Mouse (Mus musculus) E14TG2a.4 (cell line): ENCODE data around the gene Elavl4.

ENCODE experiments used
- CTCF ChIP-seq: conservative IDR thresholded peaks from 2 replicates; pipeline ENCODE4 v1.5.1; 2014; ENCODE audit warnings: low read length
- POU5F1 ChIP-seq: IDR thresholded peaks from 2 replicates; pipeline ENCODE4 v1.6.1; 2014; ENCODE audit warnings: low read length, borderline replicate concordance

- TF ChIP-seq CTCF (no peak), POU5F1 (no peak)
Observed at GRCm38 (mm10) chr4:110201680-110202079, 150.0 kb downstream of the Elavl4 start.
